Mouse (Mus musculus): Measurements from ENCODE around the gene Fam171a2.
A peak's percentile ranks its signal among the peaks of the same experiment; 100 is the strongest.

Gene Fam171a2

GRCm38 (mm10) chr11:102408344-102408876 is 39.1 kb downstream of the Fam171a2 start:
- peak; percentile 89 to 91 for DNase-seq

GRCm38 (mm10) chr11:102407834-102408215 is 39.7 kb downstream of the Fam171a2 start, which contains the start of gene Slc25a39:
Slc25a39 (minus strand) TSS chr11:102407946.
- DNase-seq = no peak

DNA sequence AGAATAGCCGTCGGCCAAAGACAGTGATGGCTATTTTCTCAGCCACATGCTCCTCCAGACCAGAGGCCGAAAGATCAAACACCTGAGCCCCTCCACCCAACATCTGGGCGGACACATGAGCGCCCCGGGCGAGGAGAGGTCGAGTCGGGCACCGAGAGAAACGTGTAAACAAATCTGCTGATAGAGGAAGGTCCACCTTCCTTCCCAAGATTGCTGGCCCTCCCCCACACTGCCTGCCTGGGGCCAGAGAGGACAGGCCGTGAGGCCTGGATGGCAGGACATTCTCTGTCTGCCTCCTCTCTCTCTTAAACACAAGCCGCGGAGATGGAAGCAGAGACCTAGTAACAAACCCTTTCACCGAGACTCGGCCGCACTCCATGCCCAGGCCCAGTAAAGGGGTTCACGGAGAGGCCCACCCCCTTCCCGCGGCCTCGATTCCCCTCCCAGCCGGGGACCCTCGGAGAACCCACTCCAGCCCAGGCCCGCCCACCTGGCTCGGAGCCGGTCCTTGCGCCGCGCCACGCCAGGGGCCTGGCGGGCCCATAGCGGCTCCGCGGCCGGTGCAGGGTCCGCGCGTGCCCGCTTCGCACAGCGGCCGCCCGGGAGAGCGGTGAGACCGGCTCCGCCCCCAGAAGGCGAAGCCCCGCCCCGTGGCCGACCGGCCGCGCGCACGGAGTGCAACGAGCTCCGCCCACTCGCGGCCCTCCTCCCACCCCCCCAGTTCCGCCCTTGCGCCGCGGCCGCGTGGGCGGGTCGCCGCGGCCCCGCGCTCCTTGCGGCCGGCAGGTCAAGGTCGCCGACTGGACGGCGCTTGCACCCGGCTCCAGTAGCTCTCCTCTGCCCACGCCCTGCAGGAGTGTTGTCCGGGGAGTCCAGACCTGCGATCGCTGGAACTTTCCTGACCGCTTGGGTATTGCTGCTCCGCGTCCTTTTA is 40.3 kb downstream of the Fam171a2 start:
- peak; percentile 87 to 96 for DNase-seq

GRCm38 (mm10) chr11:102406401-102406800 is 41.1 kb downstream of the Fam171a2 start:
- no peak for DNase-seq

DNA sequence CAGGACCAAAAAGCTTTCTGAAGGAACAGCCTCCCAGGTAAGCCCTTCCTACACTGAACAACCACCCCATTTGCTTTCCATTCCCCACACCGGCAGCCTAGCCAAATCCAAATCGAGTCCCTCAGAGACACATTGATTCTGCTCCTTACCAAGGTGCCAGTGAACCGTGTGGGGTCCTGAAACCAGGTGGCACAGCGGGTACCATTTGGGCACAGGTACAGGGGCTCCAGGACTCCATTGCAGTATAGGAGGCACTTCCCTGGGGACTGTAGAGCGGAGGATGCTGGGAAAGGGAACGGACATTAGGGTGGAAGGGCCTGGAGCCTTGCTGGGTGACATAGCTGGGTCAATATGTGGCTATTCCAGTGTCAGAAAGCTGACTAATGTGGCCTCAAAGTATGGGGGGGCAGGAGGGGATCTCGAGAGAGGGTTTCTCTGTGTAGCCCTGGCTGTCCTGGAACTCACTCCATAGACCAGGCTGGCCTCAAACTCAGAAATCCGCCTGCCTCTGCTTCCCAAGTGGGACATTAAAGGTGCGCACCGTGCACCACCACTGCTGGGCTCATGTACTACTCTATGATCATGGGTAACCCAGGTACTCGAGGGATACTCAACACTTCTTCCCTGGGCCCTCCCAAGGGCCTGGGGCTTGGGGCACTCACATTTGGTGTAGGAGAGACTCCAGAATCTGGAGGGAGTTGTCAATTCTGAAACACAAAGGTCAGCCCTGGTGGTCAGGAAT is 41.8 kb downstream of the Fam171a2 start:
- no peak for DNase-seq

GRCm38 (mm10) chr11:102404161-102405010 is 43.1 kb downstream of the Fam171a2 start:
- DNase-seq = no peak

DNA sequence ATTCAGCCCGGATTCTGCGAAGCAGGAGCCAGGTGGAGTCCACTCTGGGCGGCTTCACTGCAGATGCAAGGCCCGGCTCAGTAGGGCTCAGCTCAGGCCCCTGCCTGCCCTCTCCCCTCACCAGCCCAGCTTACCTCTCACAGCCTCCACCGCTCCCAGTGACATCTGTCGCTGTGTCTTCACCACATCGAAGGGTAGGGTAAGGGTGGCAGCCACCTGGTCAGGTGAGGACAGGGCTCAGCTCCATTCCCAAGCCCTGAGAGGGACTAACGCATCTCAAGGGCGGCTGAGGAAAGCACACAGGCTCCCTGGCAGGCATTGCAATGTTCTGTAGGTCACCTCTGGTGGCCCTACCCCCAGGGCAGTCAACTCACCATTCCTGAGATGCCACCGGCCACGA is 43.8 kb downstream of the Fam171a2 start:
- no peak for DNase-seq

DNA sequence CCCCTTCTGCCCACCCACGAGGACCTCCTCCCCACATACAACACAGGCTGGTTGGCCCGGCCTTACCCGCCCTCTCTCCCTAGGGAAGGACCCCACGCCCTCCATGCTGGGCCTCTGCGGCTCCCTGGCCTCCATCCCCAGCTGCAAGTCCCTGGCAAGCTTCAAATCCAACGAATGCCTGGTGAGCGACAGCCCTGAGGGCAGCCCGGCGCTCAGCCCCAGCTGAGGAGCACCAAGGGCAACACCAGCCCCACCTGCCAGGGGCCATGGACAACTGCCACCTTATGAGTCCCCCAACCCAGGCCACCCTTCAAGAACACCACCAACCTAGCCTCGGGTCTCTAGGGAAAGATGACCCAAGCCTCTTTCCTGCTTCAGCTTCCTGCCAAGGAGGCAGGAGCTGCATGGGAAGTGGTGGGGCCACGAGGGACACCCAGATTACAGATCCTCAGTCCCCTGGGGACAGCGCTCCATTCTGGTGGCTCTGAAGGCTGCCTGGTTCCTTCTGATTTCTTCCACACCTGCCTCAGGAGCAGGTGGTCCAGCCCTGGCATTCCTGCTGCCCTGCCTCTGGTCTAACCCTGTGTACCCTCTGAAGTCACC is 45.5 kb downstream of the Fam171a2 start:
- DNase-seq = no peak

DNA sequence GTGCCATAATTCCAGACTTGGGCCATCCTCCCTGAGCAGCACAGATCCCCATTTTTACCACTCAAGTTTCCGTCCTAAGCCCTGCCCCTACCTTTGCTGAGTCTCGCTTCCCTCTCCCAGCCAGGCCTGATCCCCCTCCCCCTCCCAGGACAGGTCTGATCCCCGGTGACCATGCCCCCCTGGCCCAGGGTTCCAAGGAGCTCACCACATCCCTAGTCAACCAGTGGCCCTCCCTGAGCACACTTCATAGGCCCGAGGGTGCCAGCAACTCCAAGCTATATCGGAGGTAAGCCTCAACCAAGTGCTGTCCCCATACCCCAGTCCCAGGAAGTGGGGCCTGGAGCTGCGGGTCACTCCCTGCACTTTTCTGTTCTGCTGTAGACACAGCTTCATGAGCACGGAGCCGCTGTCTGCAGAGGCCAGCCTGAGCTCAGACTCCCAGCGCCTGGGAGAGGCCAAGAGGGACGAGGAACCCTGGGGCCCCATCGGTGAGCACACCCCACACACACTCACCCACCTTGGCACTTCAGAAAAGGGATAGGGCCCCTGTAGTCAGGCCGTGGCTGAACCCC is 46.9 kb downstream of the Fam171a2 start:
- DNase-seq = no peak

DNA sequence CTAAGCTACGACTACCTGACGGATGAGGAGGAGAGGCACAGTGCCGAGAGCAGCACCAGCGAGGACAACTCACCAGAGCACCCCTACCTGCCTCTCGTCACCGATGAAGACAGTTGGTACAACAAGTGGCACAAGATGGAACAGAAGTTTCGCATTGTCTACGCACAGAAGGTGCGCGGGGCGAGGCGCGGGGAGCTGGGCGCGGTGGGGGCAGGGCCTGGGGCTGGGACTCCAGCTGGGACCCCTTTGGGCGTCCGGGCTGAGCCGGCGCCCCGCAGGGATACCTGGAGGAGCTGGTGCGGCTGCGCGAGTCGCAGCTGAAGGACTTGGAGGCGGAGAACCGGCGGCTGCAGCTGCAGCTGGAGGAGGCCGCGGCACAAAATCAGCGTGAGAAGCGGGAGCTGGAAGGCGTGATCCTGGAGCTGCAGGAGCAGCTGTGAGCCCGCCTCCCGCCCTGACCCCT is 47.8 kb downstream of the Fam171a2 start:
- no peak for DNase-seq

GRCm38 (mm10) chr11:102399107-102399506 is 48.4 kb downstream of the Fam171a2 start:
- no peak for DNase-seq

DNA sequence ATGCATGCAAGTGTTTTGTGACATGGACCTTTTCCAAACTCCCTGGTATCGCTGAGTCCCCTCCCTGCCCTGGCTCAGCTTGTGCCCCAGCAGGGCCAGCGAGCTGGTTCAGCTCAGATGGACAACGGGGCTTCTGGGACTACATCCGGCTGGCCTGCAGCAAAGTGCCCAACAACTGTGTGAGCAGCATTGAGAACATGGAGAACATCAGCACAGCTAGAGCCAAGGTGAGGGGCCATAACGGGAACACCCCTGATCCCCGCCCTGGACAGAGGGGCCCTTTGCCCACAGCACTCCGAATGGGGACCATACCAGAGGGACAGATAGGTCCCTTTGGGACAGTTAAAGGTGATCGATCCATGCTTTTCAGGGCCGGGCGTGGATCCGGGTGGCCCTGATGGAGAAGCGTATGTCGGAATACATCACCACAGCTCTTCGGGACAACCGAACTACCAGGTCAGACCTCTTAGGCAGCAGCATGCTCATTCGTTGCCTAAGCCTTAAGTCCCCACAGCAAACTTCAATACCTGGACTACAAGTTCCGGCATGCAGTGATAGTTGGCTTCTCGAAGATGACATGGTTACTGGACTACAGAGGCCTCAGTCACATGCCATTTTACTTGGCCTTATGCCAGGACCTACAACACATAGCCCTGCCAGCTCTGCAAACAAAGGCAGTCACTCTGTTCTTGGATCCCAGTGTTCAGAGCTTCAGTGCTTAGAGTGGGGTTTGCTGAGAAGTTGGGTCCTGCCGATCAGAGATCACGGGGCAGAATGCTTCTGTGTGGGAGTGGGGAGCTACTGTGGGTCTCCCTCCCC is 49.3 kb downstream of the Fam171a2 start:
- DNase-seq = no peak

DNA sequence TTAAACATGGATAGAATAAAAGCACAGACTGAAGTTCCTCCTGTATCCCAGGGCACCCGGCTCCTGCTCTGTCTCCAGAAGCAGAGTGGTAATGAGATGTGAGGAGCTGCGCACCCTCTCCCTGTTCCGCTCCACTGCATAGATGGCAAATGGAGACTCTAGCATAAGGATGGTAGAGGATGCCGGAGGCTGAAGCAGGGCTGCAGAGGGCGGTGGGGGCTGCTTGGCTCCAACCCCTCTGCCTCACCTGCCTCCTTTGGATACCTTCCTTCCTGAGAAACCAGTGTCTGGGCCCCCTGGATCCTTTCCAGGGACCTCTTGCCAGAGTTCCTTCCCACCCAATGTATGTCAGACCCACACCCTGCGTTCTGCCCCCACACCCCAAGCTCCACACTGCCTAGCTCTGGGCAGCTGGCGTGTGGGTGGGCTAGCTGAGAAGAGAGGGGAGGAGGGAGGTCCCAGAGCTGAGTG is 50.8 kb downstream of the Fam171a2 start:
- no peak for DNase-seq

GRCm38 (mm10) chr11:102396263-102396662 is 51.2 kb downstream of the Fam171a2 start:
- no peak for DNase-seq

- DNase-seq = no peak
Observed at GRCm38 (mm10) chr11:102395250-102395649, 52.2 kb downstream of the Fam171a2 start.

DNA sequence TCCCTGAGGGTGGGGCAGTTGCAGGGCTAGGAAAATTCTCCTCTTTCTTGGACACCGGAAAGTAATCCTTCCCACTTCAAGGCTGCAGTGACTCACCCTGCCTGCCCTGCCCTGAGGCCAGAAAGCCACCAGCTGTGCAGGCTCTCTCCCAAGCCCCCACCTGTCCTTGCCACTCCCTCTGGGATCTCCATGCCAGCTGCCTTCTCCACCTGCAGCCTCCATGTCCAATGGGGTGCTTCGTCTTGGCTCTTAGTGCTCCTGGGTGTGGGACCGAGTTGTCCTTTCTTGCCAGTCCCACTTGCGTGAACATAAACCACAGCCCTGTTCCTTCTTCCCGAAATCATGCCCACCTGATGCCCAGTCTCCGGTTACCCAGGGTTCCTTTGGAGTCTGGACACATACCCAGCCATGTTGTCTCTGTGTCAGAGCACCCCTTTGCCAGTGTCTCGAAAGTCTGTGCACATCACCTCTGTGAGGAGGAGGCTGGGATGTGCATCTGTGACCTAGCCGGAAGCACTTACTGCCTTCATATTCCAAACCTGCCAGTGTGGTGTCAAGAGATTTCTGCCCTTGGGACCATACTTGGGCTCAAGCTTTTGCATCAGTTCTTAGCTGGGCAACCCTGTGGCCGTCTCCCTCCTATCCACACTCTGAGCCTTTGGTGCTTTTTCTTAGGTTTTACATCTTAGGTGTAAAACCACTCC is 52.9 kb downstream of the Fam171a2 start:
- no peak for DNase-seq

GRCm38 (mm10) chr11:102393719-102394420 is 53.6 kb downstream of the Fam171a2 start:
- no peak for DNase-seq

DNA sequence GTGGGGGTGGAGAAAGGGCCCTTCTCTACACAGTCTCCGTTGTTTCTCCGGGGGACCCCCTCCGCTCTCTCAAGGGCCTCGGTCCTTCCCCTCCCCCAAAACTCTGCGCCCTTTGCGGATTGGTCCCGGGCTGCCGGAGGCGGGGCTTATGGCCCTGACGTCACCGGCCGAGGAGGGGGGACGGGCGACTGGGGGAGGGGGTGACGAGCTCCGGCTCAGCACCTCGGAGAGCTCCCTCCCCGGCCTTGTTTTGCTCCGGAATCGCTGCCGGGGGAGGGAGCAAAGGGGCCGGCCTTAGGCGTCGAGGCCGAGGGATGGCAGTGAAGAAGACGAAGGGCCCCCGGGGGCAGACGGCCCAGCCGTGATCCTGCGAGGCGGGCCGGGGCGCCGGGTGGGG is 54.2 kb downstream of the Fam171a2 start, which contains the start of gene Rundc3a:
Gene Rundc3a (plus strand): TSS at position 166 of the 397 bp plus-strand sequence.
- DNase-seq = peak; percentile 40 to 57
